Mouse (Mus musculus) testis, adult 2 months (tissue): Measurements from ENCODE around the gene Prpf38b. TPM values are rescaled to one million over a fixed set of nuclear protein-coding genes. Genes with fewer than 3 reads are reported as not detected.
"Not testable (repeated sequence)": the region's sequence is repeated elsewhere in the genome, so short reads cannot be mapped to it uniquely, and the experiment has no call there.

ENCODE experiments used
- H3K27ac ChIP-seq: fragments of 200-500 bp; 2 replicates; pipeline ENCODE4 v1.5.1; 2012; ENCODE audit warnings: low read depth, low read length; ENCODE audit not compliant: control insufficient read depth, insufficient read depth
- H3K27me3 ChIP-seq: fragments of 200-500 bp; 2 replicates; pipeline ENCODE4 v1.6.1; 2012; ENCODE audit warnings: mild to moderate bottlenecking, low read length, moderate library complexity; ENCODE audit not compliant: control insufficient read depth, insufficient read depth
- H3K36me3 ChIP-seq: fragments of 200-500 bp; 2 replicates; pipeline ENCODE4 v1.6.1; 2012; ENCODE audit warnings: mild to moderate bottlenecking, low read length; ENCODE audit not compliant: control insufficient read depth, insufficient read depth
- H3K4me1 ChIP-seq: fragments of 200-500 bp; 2 replicates; pipeline ENCODE4 v1.6.1; 2012; ENCODE audit warnings: low read length; ENCODE audit not compliant: control insufficient read depth, insufficient read depth
- H3K4me3 ChIP-seq: fragments of 200-500 bp; 2 replicates; pipeline ENCODE4 v1.5.1; 2012; ENCODE audit warnings: low read depth, mild to moderate bottlenecking, low read length, moderate library complexity, mixed read lengths; ENCODE audit not compliant: control insufficient read depth
- CTCF ChIP-seq: fragments of 200-500 bp; IDR thresholded peaks from 2 replicates; pipeline ENCODE4 v1.5.1; 2012; ENCODE audit warnings: low read depth, mild to moderate bottlenecking, inconsistent platforms, low read length, moderate library complexity; ENCODE audit not compliant: control insufficient read depth, insufficient read depth, insufficient replicate concordance
- POLR2A ChIP-seq: fragments of 200-500 bp; IDR thresholded peaks from 2 replicates; pipeline ENCODE4 v1.6.1; 2012; ENCODE audit warnings: low read depth, mild to moderate bottlenecking, inconsistent platforms, low read length, moderate library complexity; ENCODE audit not compliant: control insufficient read depth
- polyA plus RNA-seq: library from polyadenylated mRNA; depleted of rRNA; stranded (reverse); fragments of >200 nt; gene quantifications from 2 replicates; pipeline ENCODE4 v1.2.3, GENCODE M21; 2012

Prpf38b gene
- polyA plus RNA-seq, 1 experiment: 23.6 TPM

- Histone ChIP-seq H3K4me3 (no peak overlapping the region), H3K36me3 (no peaks in the 10 kb centered on the region), H3K27ac (no peak overlapping the region), H3K27me3 (no peaks in the 10 kb centered on the region), H3K4me1 (peaks cover 8% of the 10 kb centered on the region)
- no peak for TF ChIP-seq CTCF
- TF ChIP-seq POLR2A: no peak
Measured at GRCm38 (mm10) chr3:108879129-108879528, 32.4 kb downstream of the Prpf38b start.

- H3K27me3 ChIP-seq: no peaks in the 10 kb centered on the region
- H3K27ac ChIP-seq: no peak overlapping the region
- no peak overlapping the region for H3K4me3 ChIP-seq
- no peak for TF ChIP-seq POLR2A
- no peak for TF ChIP-seq CTCF
- no peaks in the 10 kb centered on the region for H3K36me3 ChIP-seq
- H3K4me1 ChIP-seq: peaks cover 4% of the 10 kb centered on the region
Measured at GRCm38 (mm10) chr3:108870631-108871030, 40.9 kb downstream of the Prpf38b start.

GRCm38 (mm10) chr3:108867449-108867848 is 44.1 kb downstream of the Prpf38b start:
- H3K27ac ChIP-seq: no peak overlapping the region
- peaks cover 4% of the 10 kb centered on the region for H3K4me1 ChIP-seq
- H3K27me3 ChIP-seq: no peaks in the 10 kb centered on the region
- no peak overlapping the region for H3K4me3 ChIP-seq
- TF ChIP-seq POLR2A (no peak), CTCF (no peak)
- no peaks in the 10 kb centered on the region for H3K36me3 ChIP-seq

- no peak for TF ChIP-seq CTCF
- no peak for TF ChIP-seq POLR2A
- no peaks in the 10 kb centered on the region for H3K27me3 ChIP-seq
- no peak overlapping the region for H3K4me3 ChIP-seq
Measured at GRCm38 (mm10) chr3:108865676-108866075, 45.9 kb downstream of the Prpf38b start.

GRCm38 (mm10) chr3:108865129-108865528 is 46.4 kb downstream of the Prpf38b start:
- H3K36me3 ChIP-seq: no peaks in the 10 kb centered on the region
- H3K4me3 ChIP-seq: no peak overlapping the region
- no peak overlapping the region for H3K27ac ChIP-seq
- TF ChIP-seq POLR2A (no peak), CTCF (no peak)
- H3K27me3 ChIP-seq: no peaks in the 10 kb centered on the region
- H3K4me1 ChIP-seq: peaks cover 4% of the 10 kb centered on the region

More at GRCm38 (mm10) chr3:108865676-108866075, 45.9 kb downstream of the Prpf38b start:
- Histone ChIP-seq H3K4me1 (peaks cover 4% of the 10 kb centered on the region), H3K36me3 (no peaks in the 10 kb centered on the region), H3K27ac (no peak overlapping the region)

GRCm38 (mm10) chr3:108863091-108863490 is 48.4 kb downstream of the Prpf38b start:
- H3K27me3 ChIP-seq: no peaks in the 10 kb centered on the region
- H3K27ac ChIP-seq: no peak overlapping the region
- no peaks in the 10 kb centered on the region for H3K4me1 ChIP-seq
- H3K36me3 ChIP-seq: no peaks in the 10 kb centered on the region
- TF ChIP-seq POLR2A: no peak
- no peak overlapping the region for H3K4me3 ChIP-seq

GRCm38 (mm10) chr3:108862282-108862681 is 49.2 kb downstream of the Prpf38b start:
- not testable (repeated sequence) for H3K4me1 ChIP-seq, H3K27me3 ChIP-seq, H3K36me3 ChIP-seq

GRCm38 (mm10) chr3:108860786-108861185 is 50.7 kb downstream of the Prpf38b start:
- Histone ChIP-seq H3K27ac (no peak overlapping the region), H3K27me3 (no peaks in the 10 kb centered on the region), H3K4me3 (no peak overlapping the region), H3K36me3 (no peaks in the 10 kb centered on the region), H3K4me1 (peaks cover 2% of the 10 kb centered on the region; the same call in 1 of the 2 replicates)
- TF ChIP-seq POLR2A: no peak
- no peak for TF ChIP-seq CTCF

More at GRCm38 (mm10) chr3:108862282-108862681, 49.2 kb downstream of the Prpf38b start:
- not testable (repeated sequence) for H3K4me3 ChIP-seq, H3K27ac ChIP-seq
